Mouse (Mus musculus): ENCODE results near the gene Slc47a2.

DNA sequence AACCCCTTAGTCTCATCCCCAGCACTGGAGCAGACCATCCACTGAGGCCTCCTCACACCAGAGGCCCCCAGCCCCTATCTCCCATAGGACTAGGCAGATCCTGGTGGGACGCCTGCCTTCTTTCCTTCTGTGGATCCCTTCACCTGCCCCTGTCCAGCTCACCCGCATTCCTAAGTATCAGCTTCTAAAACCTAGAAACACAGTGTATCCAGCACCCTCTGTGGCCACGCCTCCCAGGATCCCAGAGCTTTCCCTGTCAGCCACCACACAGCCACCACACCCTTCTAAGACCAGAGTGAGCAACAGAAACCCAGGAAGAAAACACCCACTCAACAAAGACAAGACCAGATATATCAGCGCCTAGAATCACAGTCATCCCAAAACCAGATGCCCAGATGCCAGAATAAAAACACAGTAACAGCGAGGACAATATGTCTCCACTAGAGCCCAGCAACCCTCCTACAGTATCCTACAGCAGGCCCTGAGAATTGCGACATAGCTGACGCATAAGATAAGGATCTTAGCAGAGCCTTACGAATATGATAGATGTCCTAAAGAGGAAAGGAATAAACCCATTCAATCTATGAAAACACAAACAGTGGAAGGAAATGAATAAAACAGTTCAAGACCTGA lies 64.1 kb downstream of the Slc47a2 start:
- no peak for TF ChIP-seq MAFK (IDR thresholded peaks at IDR 0.05; ENCODE audit: insufficient read depth, low read depth, low read length)
- no peak for TF ChIP-seq ZC3H11A (IDR thresholded peaks at IDR 0.05; ENCODE audit: borderline replicate concordance, low read depth, low read length)
